Mouse (Mus musculus) layer of hippocampus, postnatal 10 days (tissue): ENCODE data around the gene Olfr702. TPM values are rescaled to one million over a fixed set of nuclear protein-coding genes. Genes with fewer than 3 reads are reported as not detected.

Experiments used
- DNase-seq, 2 experiments: peaks; one replicate each; pipeline ENCODE4 v3.0.0; 2021; ENCODE audit warnings: low spot score in 2 of 2
- long read RNA-seq: library from polyadenylated mRNA; stranded (forward); transcript quantifications from one replicate; pipeline ENCODE4 v2.0.0, GENCODE M21; 2023
- total RNA-seq, 2 experiments: library from RNA; stranded (reverse); gene quantifications; 2 replicates each; pipeline ENCODE4 v1.2.3; 2021

Gene Olfr702
- not detected for total RNA-seq
- long read RNA-seq: 0 reads

- DNase-seq: no peak
Measured at GRCm38 (mm10) chr7:106833793-106834192, at the start of gene Olfr702. Gene Olfr702 (minus strand): TSS chr7:106833893.

DNA sequence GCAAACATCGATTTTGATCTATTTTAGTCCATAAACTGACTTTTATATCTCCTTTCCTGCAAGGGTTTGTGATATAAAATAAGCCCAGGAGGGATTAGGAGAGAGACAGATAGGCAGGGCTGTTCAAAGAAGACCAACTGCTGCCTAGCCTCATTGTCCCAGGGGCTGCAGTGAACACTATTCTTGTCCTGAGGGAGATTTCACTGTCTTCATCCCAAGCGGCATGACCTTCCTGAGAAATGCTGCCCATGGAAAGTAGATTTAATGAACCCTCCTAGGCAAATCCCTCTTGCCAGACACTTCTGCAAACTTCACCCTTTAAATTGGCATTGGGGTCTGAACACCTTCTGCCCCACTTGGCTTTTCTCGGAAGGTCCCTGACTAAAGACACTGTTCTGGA lies 43.1 kb upstream of the Olfr702 start, which contains the start of gene Olfr705:
TSS of gene Olfr705 (minus strand) at position 101 of the 400 bp plus-strand sequence.
- no peak for DNase-seq

DNA sequence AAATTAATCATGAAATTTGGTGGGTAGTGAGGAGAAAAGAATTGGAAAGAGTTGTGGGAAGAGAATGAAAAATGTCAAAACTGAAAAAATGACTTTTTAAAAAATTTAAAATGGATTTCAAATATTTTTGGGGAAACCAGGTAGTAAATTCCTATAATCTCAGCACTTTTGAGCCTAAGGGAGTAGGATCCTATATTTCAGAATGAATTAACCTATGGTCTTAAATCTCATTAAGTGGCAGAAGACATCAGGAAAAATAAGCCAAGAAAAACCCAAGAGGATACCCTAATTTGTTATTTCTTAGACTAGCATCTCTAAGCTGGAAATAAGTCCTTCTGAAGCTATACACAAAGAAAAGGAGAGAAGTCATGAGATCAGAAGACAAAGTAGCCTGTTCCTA lies 29.2 kb upstream of the Olfr702 start, which contains the start of gene Olfr704:
TSS of gene Olfr704 (plus strand) at position 301 of the 400 bp plus-strand sequence.
- DNase-seq: no peak

DNA sequence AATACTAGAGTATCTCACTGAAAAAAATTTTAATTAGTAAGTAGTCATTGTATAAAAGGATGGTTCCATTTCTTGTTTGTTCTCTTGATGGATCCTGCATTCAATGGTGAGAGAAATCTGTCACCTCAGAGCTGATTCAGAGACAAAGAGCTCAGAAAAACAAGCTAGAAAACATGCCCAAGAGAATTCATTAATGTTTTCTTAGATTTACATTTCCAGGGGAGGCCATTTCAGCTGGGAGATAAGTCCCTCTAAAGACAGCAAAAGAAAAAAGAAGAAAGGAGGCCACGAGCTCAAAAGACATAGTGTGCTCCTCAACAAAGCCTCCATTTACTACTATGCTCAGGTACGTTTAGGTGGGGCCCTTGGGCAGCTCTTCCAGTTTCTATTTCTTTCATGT lies 9.4 kb upstream of the Olfr702 start, which contains the start of gene Olfr703:
TSS of gene Olfr703 (plus strand) at position 301 of the 400 bp plus-strand sequence.
- DNase-seq: no peak

GRCm38 (mm10) chr7:106818414-106818813 lies 15.3 kb downstream of the Olfr702 start:
- no peak for DNase-seq

DNA sequence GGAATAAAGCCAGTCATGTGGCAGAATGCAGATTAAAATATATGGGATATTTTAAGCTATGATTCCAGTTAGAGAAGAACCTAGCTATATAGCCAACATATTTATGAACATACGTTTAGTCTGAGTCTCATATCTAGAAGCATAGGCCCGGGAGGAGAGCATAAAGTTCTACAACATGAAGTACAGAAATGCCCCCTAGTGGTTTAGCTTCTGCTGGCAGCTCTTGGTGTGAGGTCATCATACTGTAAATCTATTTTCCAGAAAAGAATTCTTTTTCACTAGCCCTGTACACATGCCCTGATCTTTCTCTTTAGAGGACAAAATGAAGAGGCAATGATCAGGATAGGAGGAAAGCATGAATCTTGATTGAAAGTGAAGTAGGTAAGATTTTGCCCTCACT lies 17.9 kb downstream of the Olfr702 start:
- no peak for DNase-seq

DNA sequence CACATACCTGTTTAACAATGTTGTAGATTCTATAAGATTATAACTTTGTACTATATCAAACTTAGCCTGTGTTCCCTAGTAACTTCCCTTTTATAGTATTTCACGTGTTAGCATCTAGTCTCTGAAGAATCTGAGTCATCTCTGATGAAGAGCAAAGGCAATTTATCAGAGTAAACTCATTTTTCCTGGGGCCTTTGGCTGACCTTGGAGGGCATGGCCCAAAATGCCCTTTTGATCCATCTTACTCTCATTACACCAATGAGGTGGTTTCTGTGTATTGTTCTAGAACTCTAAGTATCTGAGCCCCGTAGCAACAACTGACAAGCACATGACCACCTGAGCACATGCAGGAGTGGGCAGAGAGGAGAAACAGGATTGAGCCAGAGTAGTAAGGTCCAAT lies 19.9 kb downstream of the Olfr702 start, which contains the start of gene Olfr701:
TSS of gene Olfr701 (plus strand) at position 301 of the 400 bp plus-strand sequence.
- no peak for DNase-seq

DNA sequence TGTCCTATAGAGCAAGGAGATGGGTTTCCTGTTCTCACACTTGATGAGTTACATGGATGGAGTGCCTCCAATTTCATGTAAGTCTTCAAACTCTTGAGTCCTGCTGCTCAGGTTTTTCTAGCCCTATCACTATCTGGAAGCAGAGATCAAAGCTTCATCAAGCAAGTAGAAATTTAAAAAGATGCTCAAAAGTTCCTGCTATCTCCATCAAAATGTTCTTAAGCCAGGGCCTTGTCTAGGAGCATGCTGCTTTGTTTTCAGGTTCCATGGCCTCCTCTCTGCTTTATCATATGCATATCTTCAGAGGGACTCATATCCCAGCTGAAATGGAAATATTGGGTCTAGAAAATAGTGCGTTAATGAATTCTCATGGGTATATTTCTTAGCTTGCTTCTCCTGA lies 25.0 kb downstream of the Olfr702 start, which contains the start of gene Olfr700:
TSS of gene Olfr700 (minus strand) at position 101 of the 400 bp plus-strand sequence.
- DNase-seq: no peak

- DNase-seq: no peak
Measured at GRCm38 (mm10) chr7:106793098-106793497, 40.6 kb downstream of the Olfr702 start, which contains the start of gene Olfr699. Gene Olfr699 (minus strand): TSS chr7:106793198.

DNA sequence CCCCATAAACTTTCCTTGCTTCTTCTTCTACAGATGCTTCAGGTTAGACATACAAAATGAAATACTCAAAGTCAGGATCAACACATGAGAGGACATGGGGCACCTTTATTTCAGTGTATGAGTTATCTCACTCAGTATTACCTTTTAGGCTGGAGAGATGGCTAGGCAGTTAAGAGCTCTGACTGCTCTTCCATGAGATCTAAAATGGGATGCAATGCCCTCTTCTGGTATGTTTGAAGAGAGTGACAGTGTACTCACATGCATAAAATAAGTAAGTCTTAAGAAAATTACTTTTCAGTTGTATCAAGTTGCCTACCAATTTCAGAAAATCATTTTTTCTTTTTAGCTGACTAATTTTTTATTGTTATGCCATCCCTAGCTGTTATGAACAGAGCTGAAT lies 45.4 kb downstream of the Olfr702 start:
- DNase-seq: no peak

Other genes starting within 250 kb of the Olfr702 start
- not detected for gene Olfr693, start 153.3 kb downstream of the Olfr702 start, total RNA-seq
- not detected for gene Olfr694, start 142.1 kb downstream of the Olfr702 start, total RNA-seq
- gene Olfr695, start 117.5 kb downstream of the Olfr702 start, total RNA-seq: not detected
- not detected for gene Olfr697, start 91.5 kb downstream of the Olfr702 start, total RNA-seq
- gene Olfr698, start 78.5 kb downstream of the Olfr702 start, total RNA-seq: not detected
- not detected for gene Olfr699, start 40.7 kb downstream of the Olfr702 start, total RNA-seq
- not detected for gene Olfr700, start 25.1 kb downstream of the Olfr702 start, total RNA-seq
- gene Olfr701, start 19.8 kb downstream of the Olfr702 start, total RNA-seq: not detected
- gene Olfr703, start 9.5 kb upstream of the Olfr702 start, total RNA-seq: not detected
- gene Olfr704, start 29.3 kb upstream of the Olfr702 start, total RNA-seq: not detected
- gene Olfr705, start 43.0 kb upstream of the Olfr702 start, total RNA-seq: not detected
- gene Olfr706, start 54.3 kb upstream of the Olfr702 start, total RNA-seq: not detected
- gene Olfr707, start 67.3 kb upstream of the Olfr702 start, total RNA-seq: not detected
- not detected for gene Olfr1532-ps1, start 74.1 kb upstream of the Olfr702 start, total RNA-seq
- not detected for gene Olfr709-ps1, start 98.3 kb upstream of the Olfr702 start, total RNA-seq
- not detected for gene Olfr710, start 114.4 kb upstream of the Olfr702 start, total RNA-seq
- gene Olfr6, start 130.0 kb upstream of the Olfr702 start, total RNA-seq: under 1 TPM; 0.25 to 0.33 TPM
- gene Olfr711, start 141.6 kb upstream of the Olfr702 start, total RNA-seq: not detected
- gene Olfr2, start 172.2 kb upstream of the Olfr702 start, total RNA-seq: not detected
- gene Olfr713, start 197.3 kb upstream of the Olfr702 start, total RNA-seq: not detected
- gene Olfr714, start 237.1 kb upstream of the Olfr702 start, total RNA-seq: not detected